ENCODE assay signal across 9 mouse cellular contexts in the genomic region with DNA sequence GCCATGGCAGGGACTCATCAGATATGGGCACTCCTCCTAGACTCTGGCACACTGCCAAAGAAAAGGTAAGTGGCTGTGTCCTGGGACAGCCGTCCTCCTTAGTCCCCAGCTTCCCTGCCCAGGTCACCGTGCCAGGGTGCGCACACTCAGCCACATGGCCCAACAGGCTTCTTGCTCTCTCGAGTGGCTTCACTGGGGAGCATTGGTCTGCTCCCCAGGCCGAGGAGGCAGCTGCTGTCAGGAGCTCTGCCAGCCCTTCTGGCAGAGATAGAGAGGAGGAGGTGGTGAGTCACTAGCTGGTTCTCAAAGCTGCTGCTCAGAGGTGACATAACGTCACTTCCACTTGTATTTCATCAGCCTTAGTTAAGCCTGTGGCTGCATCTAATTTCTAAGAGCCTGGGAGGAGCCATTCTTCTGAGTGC. TPM values are rescaled to one million over a fixed set of nuclear protein-coding genes. Genes with fewer than 3 reads are reported as not detected.
DNase-seq lines count a peak whose midpoint lies in the region; ATAC-seq and TF ChIP-seq lines count a peak whose summit lies in the region.
"Had no signal": no experiment of that assay in that cellular context is flagged by ENCODE, and none has a peak within 500 bp of the region (broad histone marks: within the 10 kb centered on the region; RNA-seq: fewer than 3 reads in every experiment).

No protein-coding gene starts in this region.

- ATAC-seq in Patski: peak; percentile 95
- ATAC-seq in erythroblast, adult 5-6 weeks (replicated peaks; ENCODE audit: low FRiP score, poor library complexity, severe bottlenecking): 0 out of 2 replicates have a peak, but pooled peaks have one; percentile 26

- TF ChIP-seq CTCF in Patski (IDR thresholded peaks at IDR 0.05): no peak

- DNase-seq in 3134 (ENCODE audit: extremely low read depth, insufficient read length, low spot score) (peak; percentile 90), Patski (ENCODE audit: low read depth, low spot score) (peak; percentile 79)
- DNase-seq in heart, postnatal 10 days: peak; percentile 75 to 79
- peak; percentile 75 for DNase-seq in left cerebral cortex, postnatal 4 days
- DNase-seq in telencephalon, adult 2 months (ENCODE audit: low read depth, low spot score): peak; percentile 89
- no peak for DNase-seq in spleen, postnatal 10 days (ENCODE audit: low spot score in 2 of 2)
- DNase-seq in embryo, embryonic 10 days (ENCODE audit: low spot score): no peak

- in situ Hi-C loops in Patski (cut with MboI; ENCODE audit: low pct_unique_long_range_greater_than_20kb): no loop called here

- POLR2A ChIA-PET in Patski (lab: Charles Lee): no interaction called here

- intact Hi-C loops in heart, postnatal 10 days (cut with DNase I): no loop called here
- intact Hi-C loops in left cerebral cortex, postnatal 4 days (cut with DNase I): no loop called here

- CTCF ChIA-PET in Patski (lab: Charles Lee): interaction anchor here (1.6 kb wide), 1 partner anchor 9 kb away, joined by 3 read pairs; no protein-coding TSS in a partner anchor

- H3K27me3 ChIP-seq in Patski: no peaks in the 10 kb centered on the region
- H3K27me3 ChIP-seq: limb, embryonic 12.5 days had no signal

RNA-seq across cellular contexts. Expression of a gene that starts 40.2 kb away (rescaled TPM):
- 18.4 TPM for polyA plus RNA-seq in Patski (2021)
- 3.8 and 5.9 TPM in 2 replicates for total RNA-seq in erythroblast, adult 5-6 weeks (2015; ENCODE audit: low replicate concordance)
- 6.1 and 8.2 TPM in 2 replicates for total RNA-seq in erythroblast, adult 5-6 weeks (2017; ENCODE audit: low replicate concordance)
- total RNA-seq in heart, postnatal 10 days (2021): 10 to 100 TPM; 25.6 to 26.8 TPM
- 10 to 100 TPM; 15.6 to 17.2 TPM for total RNA-seq in left cerebral cortex, postnatal 4 days (2021)

RNA-seq across cellular contexts. Expression of a gene that starts 40.2 kb away (rescaled TPM):
- polyA plus RNA-seq in Patski (2021): 19.6 TPM
- total RNA-seq in erythroblast, adult 5-6 weeks (2015; ENCODE audit: low replicate concordance): 23.4 and 27.3 TPM in 2 replicates
- total RNA-seq in erythroblast, adult 5-6 weeks (2017; ENCODE audit: low replicate concordance): 13.5 and 16.2 TPM in 2 replicates
- 10 to 100 TPM; 11.2 to 11.7 TPM for total RNA-seq in heart, postnatal 10 days (2021)
- 10 to 100 TPM; 11.5 to 13.8 TPM for total RNA-seq in left cerebral cortex, postnatal 4 days (2021)

Comparison
In these comparisons a context has a peak if more than half of its experiments do, and no peak if none do; other contexts are left out.
1. DNase-seq: peak in 3134 (single experiment), Patski (single experiment), heart, postnatal 10 days (2 of 2), left cerebral cortex, postnatal 4 days (single experiment) and telencephalon, adult 2 months (single experiment); none in spleen, postnatal 10 days (0 of 2) and embryo, embryonic 10 days (single experiment).